22 mouse cellular contexts compared by ENCODE assay signal in genomic region chr15:67979451-67979850, GRCm38 (mm10).
A peak's percentile ranks its signal among the peaks of the same experiment; 100 is the strongest.
DNase-seq lines count a peak whose midpoint lies in the region; ATAC-seq and TF ChIP-seq lines count a peak whose summit lies in the region.
"Had no signal": no experiment of that assay in that cellular context is flagged by ENCODE, and none has a peak within 500 bp of the region (broad histone marks: within the 10 kb centered on the region; RNA-seq: fewer than 3 reads in every experiment).

No protein-coding gene starts in this region.

- H3K27ac ChIP-seq in kidney, embryonic 16.5 days (ENCODE audit: low read length) = no peak overlapping the region
- H3K27ac ChIP-seq in lung, postnatal 0 days (ENCODE audit: low read length) = no peak overlapping the region
- H3K27ac ChIP-seq: embryonic facial prominence, embryonic 15.5 days; limb, embryonic 12.5 days; stomach, embryonic 15.5 days had no signal

- 0 out of 2 replicates have a peak, but pooled peaks cover 3% of the 10 kb centered on the region for H3K4me1 ChIP-seq in kidney, embryonic 16.5 days (ENCODE audit: insufficient read depth, low read length)
- no peaks in the 10 kb centered on the region for H3K4me1 ChIP-seq in lung, postnatal 0 days (ENCODE audit: insufficient read depth, low read depth, low read length)
- H3K4me1 ChIP-seq: embryonic facial prominence, embryonic 15.5 days; limb, embryonic 12.5 days; stomach, embryonic 15.5 days had no signal

- no peak for TF ChIP-seq CTCF in lung, postnatal 0 days (IDR thresholded peaks at IDR 0.05)

- DNase-seq in cerebellum, postnatal 10 days = peak; percentile 28 to 32
- DNase-seq in cerebellum, adult 11-12 months = no peak
- no peak for DNase-seq in kidney, postnatal 10 days
- peak; percentile 37 for DNase-seq in lung, postnatal 0 days (ENCODE audit: low spot score)
- DNase-seq in lung, adult 18-20 months = no peak
- DNase-seq in lung, postnatal 4 days = peak; percentile 11 to 65
- no peak for DNase-seq in spleen, postnatal 14 days (ENCODE audit: low spot score in 2 of 2)
- DNase-seq: adrenal gland, postnatal 14 days; cerebellum, adult 9-11 months; liver, postnatal 0 days; thymus, adult 18-20 months; thymus, postnatal 36 days had no signal

- peak; percentile 36; the same call in 1 of the 2 replicates for TF ChIP-seq EP300 in lung, postnatal 0 days (IDR thresholded peaks at IDR 0.05)

- ATAC-seq in kidney, embryonic 16.5 days (ENCODE audit: low FRiP score, low TSS enrichment) = peak; percentile 65; the same call in 1 of the 2 replicates
- ATAC-seq in lung, postnatal 0 days = peak; percentile 38
- ATAC-seq: forebrain, embryonic 14.5 days; hindbrain, embryonic 16.5 days; intestine, embryonic 16.5 days; liver, postnatal 0 days; midbrain, embryonic 16.5 days had no signal

- H3K4me3 ChIP-seq in kidney, embryonic 16.5 days (ENCODE audit: low read length) = no peak overlapping the region
- H3K4me3 ChIP-seq in lung, postnatal 0 days (ENCODE audit: low read depth, low read length) = no peak overlapping the region
- H3K4me3 ChIP-seq: embryonic facial prominence, embryonic 15.5 days; limb, embryonic 12.5 days; stomach, embryonic 15.5 days had no signal

- WGBS in kidney, embryonic 16.5 days = 38% methylated on average over 3 of the region's 3 CpGs
- 56% methylated on average over 3 of the region's 3 CpGs for WGBS in lung, postnatal 0 days

- H3K4me2 ChIP-seq in kidney, embryonic 16.5 days (replicated peaks; ENCODE audit: low read depth, low read length) = no peak overlapping the region
- no peak overlapping the region for H3K4me2 ChIP-seq in lung, postnatal 0 days (replicated peaks; ENCODE audit: low read depth, low read length)
- H3K4me2 ChIP-seq: embryonic facial prominence, embryonic 15.5 days; heart, embryonic 11.5 days; limb, embryonic 12.5 days; liver, embryonic 11.5 days; stomach, embryonic 15.5 days had no signal

- 0 out of 2 replicates have a peak, but pooled peaks cover 4% of the 10 kb centered on the region for H3K9me3 ChIP-seq in kidney, embryonic 16.5 days (ENCODE audit: low read length)
- H3K9me3 ChIP-seq in lung, postnatal 0 days (ENCODE audit: low read length) = no peaks in the 10 kb centered on the region
- H3K9me3 ChIP-seq: embryonic facial prominence, embryonic 15.5 days; limb, embryonic 12.5 days; stomach, embryonic 15.5 days had no signal

- no peak overlapping the region for H3K9ac ChIP-seq in kidney, embryonic 16.5 days (replicated peaks; ENCODE audit: low read length)
- H3K9ac ChIP-seq in lung, postnatal 0 days (replicated peaks; ENCODE audit: low read depth) = no peak overlapping the region
- H3K9ac ChIP-seq: embryonic facial prominence, embryonic 15.5 days; limb, embryonic 12.5 days; liver, postnatal 0 days; stomach, embryonic 15.5 days had no signal

- H3K27me3 ChIP-seq in kidney, embryonic 16.5 days (ENCODE audit: insufficient read depth, low read length) = no peaks in the 10 kb centered on the region
- H3K27me3 ChIP-seq in lung, postnatal 0 days (replicated peaks; ENCODE audit: insufficient read depth, low read length) = no peaks in the 10 kb centered on the region
- H3K27me3 ChIP-seq: embryonic facial prominence, embryonic 15.5 days; limb, embryonic 12.5 days; stomach, embryonic 15.5 days had no signal

- H3K36me3 ChIP-seq in kidney, embryonic 16.5 days (ENCODE audit: insufficient read depth, low read length) = no peaks in the 10 kb centered on the region
- H3K36me3 ChIP-seq in lung, postnatal 0 days (ENCODE audit: insufficient read depth, low read length) = no peaks in the 10 kb centered on the region
- H3K36me3 ChIP-seq: embryonic facial prominence, embryonic 15.5 days; limb, embryonic 12.5 days; stomach, embryonic 15.5 days had no signal

Comparison
In these comparisons a context has a peak if more than half of its experiments do, and no peak if none do; other contexts are left out.
1. DNase-seq: peak in cerebellum, postnatal 10 days (2 of 2), lung, postnatal 0 days (single experiment) and lung, postnatal 4 days (2 of 2); none in cerebellum, adult 11-12 months (single experiment), kidney, postnatal 10 days (single experiment), lung, adult 18-20 months (0 of 2) and spleen, postnatal 14 days (0 of 2).